Mouse (Mus musculus) limb, embryonic 11.5 days (tissue): Measurements from ENCODE around the gene Slc25a3. TPM values are rescaled to one million over a fixed set of nuclear protein-coding genes. Genes with fewer than 3 reads are reported as not detected.

Source experiments
- ATAC-seq: fragments of 200-750 bp; cut with Nextera tagmentation; 2 replicates; pipeline ENCODE4 v1.8.0; 2017; ENCODE audit warnings: low read depth; ENCODE audit not compliant: insufficient number of reproducible peaks, low FRiP score, low TSS enrichment
- DNase-seq: peaks from one replicate; pipeline ENCODE4 v3.0.0-alpha.2; 2015; ENCODE audit warnings: low spot score
- H3K27ac ChIP-seq: fragments of 300-500 bp; sonication (generic); replicated peaks from 2 replicates; pipeline ENCODE4 v1.5.1; 2014; ENCODE audit warnings: low read depth, mild to moderate bottlenecking, low read length
- H3K27me3 ChIP-seq: fragments of 300-500 bp; sonication (generic); 2 replicates; pipeline ENCODE4 v1.6.1; 2014; ENCODE audit warnings: mild to moderate bottlenecking, low read length, mixed read lengths; ENCODE audit not compliant: control insufficient read depth, insufficient read depth
- H3K36me3 ChIP-seq: fragments of 300-500 bp; sonication (generic); 2 replicates; pipeline ENCODE4 v1.6.1; 2014; ENCODE audit warnings: mild to moderate bottlenecking, low read length, moderate library complexity, mixed read lengths; ENCODE audit not compliant: control insufficient read depth, insufficient read depth
- H3K4me1 ChIP-seq: fragments of 300-500 bp; sonication (generic); 2 replicates; pipeline ENCODE4 v1.6.1; 2014; ENCODE audit warnings: low read length, mixed read lengths; ENCODE audit not compliant: control insufficient read depth, insufficient read depth
- H3K4me2 ChIP-seq: fragments of 300-500 bp; sonication (generic); 2 replicates; pipeline ENCODE4 v1.6.1; 2014; ENCODE audit warnings: low read depth, mild to moderate bottlenecking, moderate library complexity; ENCODE audit not compliant: severe bottlenecking
- H3K4me3 ChIP-seq: fragments of 300-500 bp; sonication (generic); 2 replicates; pipeline ENCODE4 v1.5.1; 2014; ENCODE audit warnings: low read depth, low read length
- H3K9ac ChIP-seq: fragments of 300-500 bp; sonication (generic); 2 replicates; pipeline ENCODE4 v1.6.1; 2014; ENCODE audit warnings: mild to moderate bottlenecking, low read length
- H3K9me3 ChIP-seq: fragments of 300-500 bp; sonication (generic); 2 replicates; pipeline ENCODE4 v1.6.1; 2016; ENCODE audit warnings: low read length; ENCODE audit not compliant: control insufficient read depth
- WGBS: fragments of 180-500 bp; shearing (Covaris S2); extraction: QIAGEN DNeasy Blood & Tissue Kit; methylation state at CpG from one replicate; pipeline ENCODE4 v1.1.7; 2014; 5-methylcytosine and 5-hydroxymethylcytosine counted together
- polyA plus RNA-seq: library from polyadenylated mRNA; unstranded; fragments of >200 nt; fragmentation: Nextera tagmentation; extraction: Ambion mirVana; gene quantifications from 2 replicates; pipeline ENCODE4 v1.2.1, GENCODE M21; 2014

The Slc25a3 gene
- polyA plus RNA-seq, 1 experiment from 2014 or later, result 461 TPM

GRCm38 (mm10) chr10:91135302-91135972, 11.6 kb upstream of the Slc25a3 start:
- H3K27me3 ChIP-seq, result no peaks in the 10 kb centered on the region
- no peaks in the 10 kb centered on the region for H3K36me3 ChIP-seq
- H3K9ac ChIP-seq, result no peak overlapping the region
- ATAC-seq (no peak), DNase-seq (no peak)
- 89% methylated on average over 7 of the region's 7 CpGs for WGBS
- no peaks in the 10 kb centered on the region for H3K4me1 ChIP-seq
- H3K9me3 ChIP-seq, result no peaks in the 10 kb centered on the region
- H3K4me2 ChIP-seq, result no peak overlapping the region
- no peak overlapping the region for H3K4me3 ChIP-seq
- no peak overlapping the region for H3K27ac ChIP-seq

DNA sequence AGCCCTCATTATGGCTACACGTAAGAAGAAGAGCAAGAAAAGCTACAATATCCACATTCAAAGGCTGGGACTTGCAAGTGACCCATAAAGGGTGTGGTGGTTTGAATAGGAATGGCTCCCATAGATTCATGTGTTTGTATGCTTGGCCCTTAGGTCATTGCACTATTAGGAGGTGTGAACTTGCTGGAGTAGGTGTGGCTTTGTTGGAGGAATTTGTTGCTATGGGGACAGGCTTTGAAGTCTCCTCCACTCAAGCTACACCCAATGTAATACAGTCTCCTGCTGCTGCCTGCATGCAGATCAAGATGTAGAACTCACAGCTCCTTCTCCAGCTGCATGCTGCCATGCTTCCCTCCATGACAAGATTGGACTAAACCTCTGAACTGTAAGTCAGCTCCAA, 7.7 kb upstream of the Slc25a3 start:
- Histone ChIP-seq H3K4me1 (no peaks in the 10 kb centered on the region), H3K27me3 (no peaks in the 10 kb centered on the region), H3K4me3 (no peak overlapping the region), H3K9ac (no peak overlapping the region), H3K9me3 (no peaks in the 10 kb centered on the region), H3K27ac (no peak overlapping the region), H3K4me2 (no peak overlapping the region), H3K36me3 (no peaks in the 10 kb centered on the region)
- WGBS, result 91% methylated on average over 1 of the region's 1 CpGs
- DNase-seq (no peak), ATAC-seq (no peak)

DNA sequence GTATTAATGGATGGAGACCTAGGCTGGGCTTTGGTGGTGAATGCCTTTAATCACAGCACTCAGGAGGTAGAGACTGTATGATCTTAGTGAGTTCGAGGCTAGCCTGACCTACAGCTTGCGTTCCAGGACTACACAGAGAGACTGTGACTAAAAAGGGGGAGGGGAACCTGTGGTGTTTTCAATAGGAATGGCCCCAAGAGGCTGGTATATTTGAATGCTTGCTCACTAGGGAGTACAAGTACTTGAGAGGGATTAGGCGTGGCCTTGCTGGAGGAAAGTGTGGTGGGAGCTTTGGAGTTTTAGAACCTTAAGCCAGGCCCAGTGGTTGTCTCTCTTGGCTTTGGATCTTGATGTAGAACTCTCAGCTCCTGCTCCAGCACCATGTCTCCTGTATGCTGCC, 6.9 kb upstream of the Slc25a3 start:
- Histone ChIP-seq H3K9me3 (no peaks in the 10 kb centered on the region), H3K4me2 (no peak overlapping the region), H3K36me3 (no peaks in the 10 kb centered on the region), H3K9ac (no peak overlapping the region), H3K4me1 (no peaks in the 10 kb centered on the region), H3K27me3 (no peaks in the 10 kb centered on the region), H3K4me3 (no peak overlapping the region), H3K27ac (no peak overlapping the region)
- ATAC-seq (no peak), DNase-seq (no peak)
- 93% methylated on average over 3 of the region's 3 CpGs for WGBS

DNA sequence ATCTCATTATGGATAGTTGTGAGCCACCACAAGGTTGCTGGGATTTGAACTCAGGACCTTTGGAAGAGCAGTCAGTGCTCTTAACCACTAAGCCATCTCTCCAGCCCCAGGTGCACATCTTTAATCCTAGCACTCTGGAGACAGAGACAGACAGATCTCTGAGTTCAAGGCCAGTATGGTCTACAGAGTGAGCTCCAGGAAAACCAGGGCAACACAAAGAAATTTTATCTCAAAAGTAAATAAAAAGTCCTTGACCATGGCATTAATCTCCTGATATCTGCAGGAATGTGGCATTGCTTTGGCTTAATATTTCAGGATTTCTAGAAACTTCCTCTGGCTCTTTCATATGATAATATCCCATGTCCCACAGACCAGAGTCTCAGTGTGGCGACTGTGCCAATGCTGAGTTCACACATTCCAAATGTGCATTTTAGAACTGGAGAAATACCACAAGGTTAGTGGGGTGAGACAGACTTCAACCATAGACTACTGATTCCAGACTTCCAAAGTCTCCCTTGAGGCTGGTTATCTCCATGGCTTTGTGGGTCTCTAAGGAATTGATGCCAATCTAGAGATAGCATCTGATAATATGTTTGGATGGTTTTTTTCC, 4.8 kb upstream of the Slc25a3 start:
- Histone ChIP-seq H3K4me1 (no peaks in the 10 kb centered on the region), H3K36me3 (no peaks in the 10 kb centered on the region), H3K4me2 (no peak overlapping the region), H3K9me3 (no peaks in the 10 kb centered on the region), H3K4me3 (no peak overlapping the region), H3K27ac (no peak overlapping the region), H3K9ac (no peak overlapping the region), H3K27me3 (no peaks in the 10 kb centered on the region)
- DNase-seq, result no peak
- 90% methylated on average over 1 of the region's 1 CpGs for WGBS
- no peak for ATAC-seq

DNA sequence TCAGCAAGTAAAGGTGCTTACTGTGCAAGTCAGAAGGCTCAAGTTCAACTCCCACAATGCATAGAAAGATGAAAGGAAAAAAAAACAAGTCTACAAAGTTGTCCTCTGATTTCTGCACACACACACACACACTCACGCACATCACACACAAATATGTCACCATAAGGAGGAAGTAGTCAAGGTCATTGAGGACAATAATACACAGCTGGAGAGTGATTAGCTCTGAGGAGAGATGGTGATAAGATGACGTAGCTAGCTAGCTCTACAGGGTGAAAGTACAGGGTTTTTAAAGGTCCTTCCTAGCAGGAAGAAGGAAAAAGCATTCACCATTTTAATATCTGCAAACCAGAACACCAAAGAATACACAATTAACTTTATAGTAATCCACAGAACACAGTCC, 3.5 kb upstream of the Slc25a3 start:
- no peak overlapping the region for H3K4me2 ChIP-seq
- peaks cover 6% of the 10 kb centered on the region; the same call in 1 of the 2 replicates for H3K4me1 ChIP-seq
- H3K36me3 ChIP-seq, result no peaks in the 10 kb centered on the region
- no peak overlapping the region for H3K4me3 ChIP-seq
- no peaks in the 10 kb centered on the region for H3K9me3 ChIP-seq
- 77% methylated on average over 2 of the region's 2 CpGs for WGBS
- no peak overlapping the region for H3K9ac ChIP-seq
- ATAC-seq (no peak), DNase-seq (no peak)
- H3K27me3 ChIP-seq, result no peaks in the 10 kb centered on the region
- no peak overlapping the region for H3K27ac ChIP-seq

DNA sequence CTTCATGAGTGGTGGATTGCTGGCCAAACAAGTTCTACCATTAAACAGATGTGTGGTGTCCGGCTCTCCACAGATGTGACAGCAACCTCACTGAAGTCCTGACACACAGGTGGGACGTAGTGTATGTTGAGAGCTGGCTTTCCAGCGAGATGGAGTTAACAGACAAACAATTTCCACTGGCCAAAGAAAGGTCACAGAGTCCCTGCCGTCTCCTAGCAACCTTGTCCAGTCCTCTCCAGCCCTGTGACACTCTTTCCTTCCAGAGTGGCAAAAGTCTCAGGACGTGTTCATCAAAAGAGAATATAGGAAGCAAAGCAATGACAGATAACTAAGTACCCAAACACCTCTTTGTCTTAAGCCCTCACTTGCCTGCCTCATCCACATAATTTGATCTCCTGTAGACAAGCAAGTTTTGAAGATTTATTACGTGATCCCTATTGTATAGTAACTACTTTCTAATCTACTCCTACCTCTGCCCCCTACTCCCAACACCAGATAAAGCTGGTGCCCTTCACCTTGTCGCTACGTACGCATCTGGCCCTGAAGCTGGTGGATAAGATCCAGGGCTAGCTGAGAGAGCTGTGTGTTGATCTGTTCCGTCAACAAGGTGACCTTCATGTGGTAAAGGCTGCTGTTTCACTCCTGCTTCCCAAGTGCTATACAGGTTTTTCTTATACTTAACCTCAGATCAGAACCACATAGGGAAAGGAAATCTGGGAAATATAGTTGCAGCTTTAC, 2.9 kb upstream of the Slc25a3 start:
- no peak for DNase-seq
- Histone ChIP-seq H3K4me2 (no peak overlapping the region), H3K4me1 (peaks cover 7% of the 10 kb centered on the region; the same call in 1 of the 2 replicates), H3K9me3 (no peaks in the 10 kb centered on the region), H3K4me3 (no peak overlapping the region), H3K27me3 (no peaks in the 10 kb centered on the region), H3K9ac (no peak overlapping the region), H3K27ac (no peak overlapping the region), H3K36me3 (peaks cover 3% of the 10 kb centered on the region; the same call in 1 of the 2 replicates)
- ATAC-seq, result no peak
- WGBS, result 82% methylated on average over 10 of the region's 10 CpGs

- ATAC-seq (peak; percentile 63), DNase-seq (no peak)
- no peaks in the 10 kb centered on the region for H3K9me3 ChIP-seq
- peak overlapping the region; percentile 99 for H3K4me3 ChIP-seq
- peaks cover 7% of the 10 kb centered on the region; the same call in 1 of the 2 replicates for H3K4me1 ChIP-seq
- peak overlapping the region; percentile 94 for H3K9ac ChIP-seq
- peaks cover 14% of the 10 kb centered on the region for H3K36me3 ChIP-seq
- H3K4me2 ChIP-seq, result peak overlapping the region; percentile 69
- peak overlapping the region; percentile 80 for H3K27ac ChIP-seq
- under 1% methylated on average over 44 of the region's 44 CpGs for WGBS
- H3K27me3 ChIP-seq, result no peaks in the 10 kb centered on the region
Observed at GRCm38 (mm10) chr10:91123281-91123827, 505 bp downstream of the Slc25a3 start.

DNA sequence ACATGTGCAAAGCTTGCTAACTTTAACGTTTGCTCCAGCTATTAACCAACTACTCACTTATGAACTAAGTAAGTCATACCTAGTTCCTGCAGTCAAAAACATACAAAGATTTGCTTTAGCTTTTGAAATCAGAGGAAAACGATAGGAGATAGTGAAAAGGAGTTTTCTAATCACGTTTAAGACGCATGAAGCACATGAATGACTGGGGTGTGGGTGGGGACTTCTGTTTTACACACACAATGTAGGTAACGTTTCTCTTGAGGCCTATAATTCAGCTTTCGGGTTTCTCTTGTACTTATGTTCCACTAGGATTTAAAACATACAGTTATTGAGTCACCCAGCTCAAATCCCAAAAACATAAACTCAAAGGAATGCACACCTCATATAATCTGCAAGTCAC, 1.2 kb downstream of the Slc25a3 start:
- Histone ChIP-seq H3K4me3 (peak overlapping the region; percentile 99), H3K27me3 (no peaks in the 10 kb centered on the region), H3K4me1 (peaks cover 7% of the 10 kb centered on the region; the same call in 1 of the 2 replicates), H3K9ac (peak overlapping the region; percentile 94), H3K4me2 (peak overlapping the region; percentile 69), H3K27ac (no peak overlapping the region), H3K9me3 (no peaks in the 10 kb centered on the region), H3K36me3 (peaks cover 20% of the 10 kb centered on the region)
- ATAC-seq, result no peak
- no peak for DNase-seq
- 42% methylated on average over 6 of the region's 6 CpGs for WGBS
